Comparison of ENCODE assay signal across 10 mouse cellular contexts in the genomic region with DNA sequence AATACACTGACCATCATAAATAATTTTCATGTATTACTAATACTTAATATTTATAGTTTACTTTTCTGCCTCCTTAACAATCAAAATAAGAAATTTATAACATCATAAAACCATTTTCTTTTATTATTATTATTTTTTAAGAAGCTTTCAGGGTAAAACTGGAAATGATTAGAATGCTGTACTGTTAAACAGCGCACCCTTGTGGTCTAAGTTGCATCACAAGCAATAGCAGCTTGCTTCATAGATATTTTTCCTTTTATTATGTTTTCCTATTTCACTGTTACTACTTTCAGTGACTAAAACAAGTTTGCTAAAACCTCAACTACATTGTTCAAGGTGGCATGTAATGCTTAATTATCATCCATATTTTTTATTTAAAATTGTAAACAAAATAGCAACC.
DNase-seq lines count a peak whose midpoint lies in the region; ATAC-seq lines count a peak whose summit lies in the region.
"Had no signal": no experiment of that assay in that cellular context is flagged by ENCODE, and none has a peak within 500 bp of the region (broad histone marks: within the 10 kb centered on the region; RNA-seq: fewer than 3 reads in every experiment).

No protein-coding gene starts in this region.

- H3K36me3 ChIP-seq in kidney, embryonic 14.5 days (ENCODE audit: control insufficient read depth, insufficient read depth, low read length): 0 out of 2 replicates have a peak, but pooled peaks cover 3% of the 10 kb centered on the region
- H3K36me3 ChIP-seq: G1E; lung, embryonic 15.5 days had no signal

- H3K9me3 ChIP-seq in kidney, embryonic 14.5 days (ENCODE audit: control insufficient read depth, low read length): no peaks in the 10 kb centered on the region
- H3K9me3 ChIP-seq: lung, embryonic 15.5 days had no signal

- H3K27ac ChIP-seq in kidney, embryonic 14.5 days (ENCODE audit: low read depth, low read length): no peak overlapping the region
- H3K27ac ChIP-seq: lung, embryonic 15.5 days had no signal

- 5% methylated on average over 1 of the region's 1 CpGs for WGBS in kidney, embryonic 14.5 days

- no peak overlapping the region for H3K9ac ChIP-seq in kidney, embryonic 14.5 days (ENCODE audit: low read depth, low read length)
- H3K9ac ChIP-seq: lung, embryonic 15.5 days had no signal

- DNase-seq in cerebellum, adult 9-10 months: peak; percentile 14
- DNase-seq in cerebellum, adult 9-11 months: no peak
- DNase-seq in kidney, postnatal 14 days: peak; percentile 60
- DNase-seq in R1 (ENCODE audit: low read depth, low spot score): peak; percentile 35
- DNase-seq in layer of hippocampus, adult 11-12 months (ENCODE audit: low spot score): peak; percentile 69
- DNase-seq in retina, embryonic 14.5 days (ENCODE audit: low spot score): peak; percentile 74

- H3K27me3 ChIP-seq in kidney, embryonic 14.5 days (ENCODE audit: control insufficient read depth, insufficient read depth, low read length): no peaks in the 10 kb centered on the region
- H3K27me3 ChIP-seq: lung, embryonic 15.5 days had no signal

- no peaks in the 10 kb centered on the region for H3K4me1 ChIP-seq in kidney, embryonic 14.5 days (ENCODE audit: control insufficient read depth, insufficient read depth, low read length)

- no peak overlapping the region for H3K4me2 ChIP-seq in kidney, embryonic 14.5 days (replicated peaks; ENCODE audit: low read depth, low read length)
- H3K4me2 ChIP-seq: lung, embryonic 15.5 days had no signal

- no peak overlapping the region for H3K4me3 ChIP-seq in kidney, embryonic 14.5 days (ENCODE audit: low read length)
- H3K4me3 ChIP-seq: lung, embryonic 15.5 days had no signal

- no peak for ATAC-seq in kidney, embryonic 14.5 days (ENCODE audit: low FRiP score, low TSS enrichment)
- no peak for ATAC-seq in activated CD4-positive, CD25-positive, alpha-beta regulatory T cell, adult 4 months
